Mouse (Mus musculus) testis, postnatal 14 days (tissue): ENCODE data around the gene Igf1.

ENCODE experiments used
- DNase-seq: peaks from one replicate; pipeline ENCODE4 v3.0.0; 2021; ENCODE audit warnings: low spot score

Gene Igf1

DNA sequence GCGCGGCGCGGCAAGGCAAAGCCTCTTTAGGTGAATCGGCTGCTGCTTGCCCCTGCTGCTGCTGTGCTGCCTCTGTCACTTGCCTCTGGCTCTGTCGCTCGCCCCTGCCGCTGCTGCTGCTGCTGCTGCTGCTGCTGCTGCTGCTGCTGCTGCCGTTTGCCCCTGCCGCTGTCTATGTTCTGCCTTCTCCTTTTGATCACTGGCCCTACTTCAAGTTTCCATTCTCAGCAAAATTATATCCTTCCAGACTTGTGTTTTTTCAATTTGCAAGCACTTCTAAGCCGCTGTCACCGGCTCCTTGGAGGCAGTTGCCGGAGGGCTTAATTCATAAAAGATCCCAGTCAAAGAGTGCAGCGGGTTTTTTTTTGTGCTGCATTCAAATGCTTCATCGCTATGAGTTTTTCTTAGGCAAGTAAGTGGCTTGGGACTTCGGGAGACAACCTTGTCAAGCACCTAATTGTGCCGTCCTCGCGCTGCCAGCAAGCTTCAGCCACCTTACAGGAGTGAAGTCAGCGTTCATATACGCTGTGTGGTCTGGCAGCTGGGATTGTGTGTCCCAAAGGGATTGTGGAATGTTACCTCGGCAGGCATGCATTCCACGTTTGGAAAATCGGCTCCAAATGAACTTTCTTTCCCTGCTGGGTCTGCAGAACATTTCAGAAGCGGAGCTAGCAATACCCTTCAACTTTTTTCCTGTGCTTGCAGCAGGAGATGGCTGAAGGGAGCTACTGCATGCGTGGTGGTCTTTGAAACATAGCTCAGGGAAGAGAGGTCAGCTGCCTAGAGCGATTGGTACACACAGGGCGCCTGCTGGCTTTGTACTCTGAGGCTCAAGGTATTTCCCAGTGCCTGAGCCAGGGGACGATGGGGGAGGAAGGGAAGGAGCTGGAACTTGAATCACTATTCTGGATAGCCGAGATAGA is 2.4 kb downstream of the Igf1 start:
- peak; percentile 7 for DNase-seq

DNA sequence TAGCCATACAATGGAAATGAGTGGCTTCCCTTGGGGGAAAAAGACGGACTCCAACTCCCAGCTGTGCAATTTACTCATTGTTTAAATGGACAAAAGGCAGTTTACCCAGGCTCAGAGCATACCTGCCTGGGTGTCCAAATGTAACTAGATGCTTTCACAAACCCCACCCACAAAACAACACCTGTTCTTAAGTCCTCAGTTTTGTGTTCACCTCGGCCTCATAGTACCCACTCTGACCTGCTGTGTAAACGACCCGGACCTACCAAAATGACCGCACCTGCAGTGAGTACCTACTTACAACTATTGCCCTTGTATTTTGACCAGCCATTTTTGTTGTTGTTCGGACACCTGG is 3.0 kb downstream of the Igf1 start:
- no peak for DNase-seq

DNA sequence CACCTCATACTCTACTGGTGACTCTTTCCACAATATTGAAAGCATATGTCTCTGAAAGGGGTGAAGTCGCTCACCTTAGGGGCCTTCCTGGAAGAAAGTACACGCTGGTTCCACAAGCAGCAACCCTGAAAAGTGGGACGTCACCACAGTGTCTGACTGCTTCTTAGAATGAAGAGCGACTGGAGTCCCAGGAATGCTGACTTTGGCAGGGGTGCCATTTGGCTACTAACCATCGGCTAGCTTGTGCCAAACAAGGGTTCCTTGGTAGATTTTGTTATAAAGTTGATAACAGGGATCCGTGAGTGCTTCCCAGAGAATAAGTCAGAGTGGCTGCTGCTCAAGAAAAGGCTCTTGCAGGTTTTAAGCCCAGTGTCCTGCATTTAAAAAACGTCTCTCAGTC is 4.8 kb downstream of the Igf1 start:
- DNase-seq, result no peak

- DNase-seq, result no peak
These were observed 5.3 kb downstream of the Igf1 start for GRCm38 (mm10) chr10:87863326-87863725.

DNA sequence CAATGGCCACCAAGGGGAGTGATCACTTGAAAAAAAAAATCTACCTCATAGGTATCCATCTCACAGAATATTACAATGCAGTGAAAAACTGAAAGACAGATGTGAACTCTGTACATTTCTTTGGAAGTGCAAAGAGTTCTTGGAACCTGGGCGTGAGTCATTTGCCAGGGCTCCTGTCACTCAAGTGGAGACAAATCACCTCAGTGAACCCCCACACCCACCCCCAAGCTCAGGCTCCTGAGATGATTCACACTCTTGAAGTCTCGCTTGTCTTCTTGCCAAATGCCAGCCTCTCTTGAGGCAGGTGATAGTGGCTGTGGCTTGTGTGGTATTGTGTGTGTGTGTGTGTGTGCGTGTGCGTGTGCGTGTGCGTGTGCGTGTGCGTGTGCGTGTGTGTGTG is 7.6 kb downstream of the Igf1 start:
- no peak for DNase-seq

GRCm38 (mm10) chr10:87866448-87866847 is 8.4 kb downstream of the Igf1 start:
- no peak for DNase-seq

GRCm38 (mm10) chr10:87867217-87867616 is 9.2 kb downstream of the Igf1 start:
- DNase-seq, result no peak

GRCm38 (mm10) chr10:87867631-87868030 is 9.6 kb downstream of the Igf1 start:
- DNase-seq, result no peak

- DNase-seq, result no peak
These were observed 10.4 kb downstream of the Igf1 start for GRCm38 (mm10) chr10:87868349-87869053.

DNA sequence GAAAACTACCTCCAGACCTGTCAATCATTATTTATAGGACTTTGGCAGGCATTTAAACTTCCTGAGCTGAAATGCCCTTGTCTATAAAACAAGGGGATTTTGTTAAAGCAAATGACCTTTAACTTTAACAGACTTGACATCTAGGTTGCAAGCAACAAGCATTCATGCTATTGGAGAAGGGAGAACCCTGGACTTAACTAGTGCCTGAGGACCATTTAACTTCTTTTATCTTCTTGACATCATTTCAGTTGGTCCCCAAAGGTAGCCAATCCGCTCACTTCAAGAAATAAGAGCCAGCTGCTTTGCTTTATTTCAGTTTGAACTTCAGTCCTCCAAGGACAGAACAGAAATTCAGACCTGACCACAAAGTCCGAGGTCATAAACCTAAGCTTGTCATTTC is 11.1 kb downstream of the Igf1 start:
- no peak for DNase-seq

DNA sequence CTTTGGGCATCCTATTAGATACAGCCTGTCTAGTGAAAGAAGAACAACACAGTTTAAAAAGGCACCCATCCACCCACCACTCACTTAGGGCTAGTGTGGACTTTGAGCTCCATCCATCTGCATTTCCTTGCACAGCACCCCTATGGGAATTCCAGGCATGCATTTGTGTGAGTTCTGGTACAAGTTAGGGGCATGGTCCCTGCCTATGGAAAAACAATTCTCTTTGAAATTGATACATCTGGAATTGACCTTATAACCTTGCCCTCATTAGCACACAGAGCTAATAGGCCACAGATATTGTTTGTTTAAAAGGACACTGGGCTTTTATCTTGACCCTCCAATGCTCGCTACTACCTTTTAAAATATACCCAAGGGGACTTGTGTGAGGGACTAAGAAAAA is 11.6 kb downstream of the Igf1 start:
- DNase-seq, result no peak

- DNase-seq, result no peak
These were observed 14.0 kb downstream of the Igf1 start for GRCm38 (mm10) chr10:87871863-87872647.

GRCm38 (mm10) chr10:87872854-87873253 is 14.8 kb downstream of the Igf1 start:
- no peak for DNase-seq

DNA sequence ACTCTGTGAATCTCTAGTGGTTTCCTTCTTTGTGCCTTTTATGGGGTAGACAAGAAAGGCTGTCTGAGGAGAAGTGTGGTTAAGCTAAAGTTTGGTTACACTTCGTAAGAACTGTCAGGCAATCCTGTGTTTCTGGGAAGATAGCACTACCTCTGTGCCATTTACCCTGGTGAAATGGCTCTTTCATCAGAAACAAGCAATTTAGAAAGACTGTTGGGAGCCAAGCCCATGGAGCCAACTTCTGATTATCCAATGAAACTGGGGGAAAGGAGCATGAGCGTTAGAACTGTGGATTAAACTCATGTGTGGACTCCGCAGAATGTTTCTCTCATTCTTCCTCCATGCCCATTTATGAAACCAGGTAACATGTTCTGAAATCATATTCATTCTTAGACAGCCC is 15.5 kb downstream of the Igf1 start:
- DNase-seq, result no peak

DNA sequence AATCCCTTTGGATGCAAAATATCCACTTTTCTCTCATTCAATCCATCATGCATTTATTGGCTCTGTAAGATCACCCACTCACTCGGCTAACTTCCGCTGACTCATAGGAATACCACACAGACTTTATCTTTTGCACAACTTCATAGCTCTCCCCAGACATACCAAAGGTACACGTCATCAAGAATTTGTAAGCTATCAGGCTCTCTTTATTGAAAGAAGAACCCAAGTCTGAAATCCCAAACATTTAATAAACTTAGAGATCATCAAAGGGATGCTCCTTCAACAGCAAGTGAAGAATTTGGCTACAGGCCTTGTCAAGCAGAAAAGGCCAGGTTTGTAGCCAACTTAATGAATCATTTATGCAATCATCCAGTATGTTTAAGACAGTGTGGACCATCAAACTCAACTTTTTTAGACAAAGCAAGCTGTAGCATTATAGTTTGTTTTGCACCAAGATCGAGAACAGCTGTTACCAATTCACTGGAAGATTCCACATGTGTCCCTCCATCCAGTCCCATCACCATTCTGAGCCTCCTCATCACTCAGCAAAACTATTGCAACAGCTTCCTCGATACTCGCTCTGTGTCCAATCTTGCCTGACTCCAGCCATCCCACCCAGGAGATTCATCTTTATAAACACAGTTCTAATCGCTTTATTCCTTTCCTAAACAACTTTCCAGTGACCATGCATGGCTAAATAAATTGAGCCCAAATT is 22.2 kb downstream of the Igf1 start:
- no peak for DNase-seq

GRCm38 (mm10) chr10:87885326-87886040 is 27.4 kb downstream of the Igf1 start:
- DNase-seq, result no peak

- DNase-seq, result no peak
These were observed 31.8 kb downstream of the Igf1 start for GRCm38 (mm10) chr10:87889850-87890249.

DNA sequence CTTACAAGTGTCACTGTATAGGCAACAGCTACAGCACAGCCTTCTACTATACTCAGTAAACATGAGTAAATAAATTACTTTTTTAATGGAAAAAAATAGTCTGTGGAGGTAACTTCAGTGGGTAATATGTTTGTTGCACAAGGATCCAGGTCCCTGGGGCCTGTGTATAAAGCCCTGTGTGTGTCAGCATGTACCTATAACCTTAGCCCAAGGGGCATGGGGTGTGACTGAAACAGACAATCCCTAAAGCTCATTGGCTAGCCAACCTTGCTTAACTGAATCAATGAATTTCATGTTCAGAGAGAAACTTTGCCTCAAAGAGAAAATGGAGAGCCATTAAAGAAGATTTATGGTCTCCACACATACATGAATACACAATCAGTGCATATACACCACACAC is 34.2 kb downstream of the Igf1 start:
- no peak for DNase-seq

- no peak for DNase-seq
These were observed 35.2 kb downstream of the Igf1 start for GRCm38 (mm10) chr10:87893272-87893671.

GRCm38 (mm10) chr10:87894461-87895120 is 36.5 kb downstream of the Igf1 start:
- peak; percentile 17 for DNase-seq

DNA sequence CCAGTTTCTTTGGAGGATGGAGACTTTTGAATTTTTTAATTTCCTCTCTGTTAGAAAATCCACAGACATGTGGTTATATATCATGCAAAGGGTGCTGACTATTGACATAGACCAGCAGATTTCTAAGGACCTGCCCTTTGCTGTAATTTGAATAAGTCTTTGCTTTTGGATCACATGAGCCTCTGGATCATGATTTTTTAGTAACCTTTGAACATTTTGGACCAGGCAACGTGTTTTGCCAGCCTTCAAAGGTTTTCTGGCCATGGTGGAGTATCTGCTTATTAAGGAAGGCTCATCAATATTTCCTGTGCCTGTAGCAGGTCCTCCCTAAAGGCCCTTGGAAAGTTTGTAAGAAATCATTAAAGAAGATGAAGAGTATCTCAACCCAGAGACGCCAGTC is 37.3 kb downstream of the Igf1 start:
- DNase-seq, result no peak
